Mouse (Mus musculus) G1E (cell line): Measurements from ENCODE around the gene Ephb1. TPM values are rescaled to one million over a fixed set of nuclear protein-coding genes. Genes with fewer than 3 reads are reported as not detected.

Experiments used
- ATAC-seq: 2 replicates; pipeline ENCODE4 v1.8.0; 2016; ENCODE audit warnings: mild to moderate bottlenecking; ENCODE audit not compliant: insufficient number of reproducible peaks, poor library complexity, low FRiP score, severe bottlenecking; ENCODE audit errors: extremely low read depth
- DNase-seq: peaks from one replicate; pipeline ENCODE4 v3.0.0; 2012; ENCODE audit warnings: low spot score
- H3K27me3 ChIP-seq: 2 replicates; pipeline ENCODE4 v1.6.1; 2012; ENCODE audit warnings: mild to moderate bottlenecking, low read length, inconsistent platforms; ENCODE audit not compliant: insufficient read depth
- H3K36me3 ChIP-seq: replicated peaks from 2 replicates; pipeline ENCODE3; 2012; ENCODE audit warnings: mild to moderate bottlenecking, inconsistent platforms
- H3K4me1 ChIP-seq: 2 replicates; pipeline ENCODE4 v1.6.1; 2012; ENCODE audit warnings: low read depth, low read length, inconsistent platforms, mixed read lengths; ENCODE audit not compliant: insufficient read depth
- H3K4me3 ChIP-seq: 2 replicates; pipeline ENCODE4 v1.5.1; 2012; ENCODE audit warnings: low read depth, mild to moderate bottlenecking, inconsistent platforms, low read length, moderate library complexity, mixed read lengths
- H3K9me3 ChIP-seq: replicated peaks from 2 replicates; pipeline ENCODE4 v1.6.1; 2012; ENCODE audit warnings: inconsistent platforms
- CTCF ChIP-seq: IDR thresholded peaks from 2 replicates; pipeline ENCODE4 v1.5.1; 2012; ENCODE audit warnings: low read depth, low read length, inconsistent platforms, mixed read lengths
- GATA1 ChIP-seq: IDR thresholded peaks from 2 replicates; pipeline ENCODE4 v1.6.1; 2012; ENCODE audit warnings: borderline replicate concordance, low read length, inconsistent platforms, mixed read lengths
- GATA2 ChIP-seq: IDR thresholded peaks from 2 replicates; pipeline ENCODE4 v1.6.1; 2012; ENCODE audit warnings: low read depth, low read length, inconsistent platforms, borderline replicate concordance
- POLR2AphosphoS5 ChIP-seq: IDR thresholded peaks from 2 replicates; pipeline ENCODE4 v1.6.1; 2012; ENCODE audit warnings: low read depth, low read length, inconsistent platforms; ENCODE audit not compliant: insufficient replicate concordance
- TAL1 ChIP-seq: conservative IDR thresholded peaks from 2 replicates; pipeline ENCODE4 v1.6.1; 2012; ENCODE audit warnings: low read depth, low read length, inconsistent platforms, mixed read lengths
- polyA plus RNA-seq: library from polyadenylated mRNA; stranded (reverse); fragments of >175 nt; gene quantifications from 2 replicates; pipeline ENCODE4 v1.2.3, GENCODE M21; 2012
- total RNA-seq, 2 experiments: library from RNA; stranded (forward) in 1 of 2; stranded (reverse) in 1 of 2; fragments of 200-1000 nt in 1 of 2; fragments of >200 nt in 1 of 2; fragmentation: Nextera tagmentation in 1 of 2; gene quantifications; 2 replicates each; pipeline ENCODE4 v1.2.3; 2014 to 2017

Gene Ephb1
- total and polyA plus RNA-seq, 3 experiments = 0.05 TPM; not detected in 2

GRCm38 (mm10) chr9:102353056-102353635, 1.3 kb downstream of the Ephb1 start:
- DNase-seq (no peak), ATAC-seq (no peak)
- Histone ChIP-seq H3K4me1 (no peaks in the 10 kb centered on the region), H3K9me3 (peaks cover 90% of the 10 kb centered on the region), H3K4me3 (no peak overlapping the region), H3K36me3 (no peaks in the 10 kb centered on the region), H3K27me3 (no peaks in the 10 kb centered on the region)
- TF ChIP-seq POLR2AphosphoS5 (no peak), GATA1 (no peak), GATA2 (no peak), TAL1 (no peak)

GRCm38 (mm10) chr9:102352186-102353055, 2.1 kb downstream of the Ephb1 start:
- H3K4me1 ChIP-seq = no peaks in the 10 kb centered on the region
- no peaks in the 10 kb centered on the region for H3K36me3 ChIP-seq
- no peaks in the 10 kb centered on the region for H3K27me3 ChIP-seq
- ATAC-seq (no peak), DNase-seq (no peak)
- TF ChIP-seq GATA1 (no peak), GATA2 (no peak), CTCF (no peak), TAL1 (no peak), POLR2AphosphoS5 (no peak)
- peaks cover 91% of the 10 kb centered on the region for H3K9me3 ChIP-seq
- no peak overlapping the region for H3K4me3 ChIP-seq

DNA sequence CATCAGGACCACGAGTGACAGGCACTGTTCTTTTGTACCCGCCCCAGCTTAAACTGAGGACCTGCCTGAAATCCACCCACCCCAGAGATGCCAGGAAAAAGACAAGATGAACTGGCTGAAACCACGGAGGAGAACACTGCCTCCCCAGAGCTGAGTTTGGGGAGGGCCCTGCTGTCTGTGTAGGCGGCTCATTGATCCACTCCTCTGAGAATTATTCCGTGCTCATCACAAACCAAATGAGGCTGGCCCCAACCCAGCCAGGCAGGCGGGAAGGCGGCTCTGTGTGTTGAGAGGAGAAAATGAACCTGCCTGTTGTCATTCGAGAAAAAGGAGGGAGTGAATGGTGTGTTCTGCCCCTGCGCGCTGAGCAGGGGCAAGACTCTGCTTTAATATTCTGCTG, 2.8 kb downstream of the Ephb1 start:
- Histone ChIP-seq H3K27me3 (no peaks in the 10 kb centered on the region), H3K4me1 (no peaks in the 10 kb centered on the region), H3K9me3 (peaks cover 91% of the 10 kb centered on the region), H3K4me3 (no peak overlapping the region), H3K36me3 (no peaks in the 10 kb centered on the region)
- ATAC-seq = no peak
- DNase-seq = no peak
- TF ChIP-seq CTCF (no peak), GATA1 (no peak)

DNA sequence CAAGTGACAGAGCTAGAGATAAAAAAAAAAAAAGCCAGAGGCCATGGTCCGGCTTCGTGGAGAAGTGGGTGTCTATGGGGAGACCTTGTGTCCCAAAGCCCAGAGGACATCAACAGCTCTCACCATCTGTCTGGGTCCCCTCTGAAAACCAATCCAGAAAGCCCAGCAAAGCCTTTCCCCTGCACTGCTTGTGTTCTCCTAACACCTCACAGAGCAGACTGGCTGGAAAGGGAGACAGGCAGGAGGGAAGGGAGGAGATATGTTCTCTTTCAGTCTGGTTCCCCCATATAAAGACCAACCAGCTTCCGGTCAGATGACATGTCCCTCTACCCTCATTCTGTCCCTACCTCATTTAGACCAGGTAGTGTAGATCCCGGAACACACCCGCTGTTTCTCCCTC, 3.3 kb downstream of the Ephb1 start:
- H3K4me1 ChIP-seq = no peaks in the 10 kb centered on the region
- ATAC-seq (no peak), DNase-seq (no peak)
- H3K36me3 ChIP-seq = no peaks in the 10 kb centered on the region
- H3K27me3 ChIP-seq = no peaks in the 10 kb centered on the region
- H3K4me3 ChIP-seq = no peak overlapping the region
- TF ChIP-seq GATA2 (no peak), CTCF (no peak), GATA1 (no peak), TAL1 (no peak), POLR2AphosphoS5 (no peak)
- H3K9me3 ChIP-seq = peaks cover 92% of the 10 kb centered on the region

- no peaks in the 10 kb centered on the region for H3K4me1 ChIP-seq
- TF ChIP-seq TAL1 (no peak), GATA1 (no peak)
- no peak overlapping the region for H3K4me3 ChIP-seq
- H3K36me3 ChIP-seq = no peaks in the 10 kb centered on the region
- ATAC-seq (no peak), DNase-seq (no peak)
- peaks cover 91% of the 10 kb centered on the region for H3K9me3 ChIP-seq
- no peaks in the 10 kb centered on the region for H3K27me3 ChIP-seq
Measured at GRCm38 (mm10) chr9:102350696-102351095, 3.8 kb downstream of the Ephb1 start.

DNA sequence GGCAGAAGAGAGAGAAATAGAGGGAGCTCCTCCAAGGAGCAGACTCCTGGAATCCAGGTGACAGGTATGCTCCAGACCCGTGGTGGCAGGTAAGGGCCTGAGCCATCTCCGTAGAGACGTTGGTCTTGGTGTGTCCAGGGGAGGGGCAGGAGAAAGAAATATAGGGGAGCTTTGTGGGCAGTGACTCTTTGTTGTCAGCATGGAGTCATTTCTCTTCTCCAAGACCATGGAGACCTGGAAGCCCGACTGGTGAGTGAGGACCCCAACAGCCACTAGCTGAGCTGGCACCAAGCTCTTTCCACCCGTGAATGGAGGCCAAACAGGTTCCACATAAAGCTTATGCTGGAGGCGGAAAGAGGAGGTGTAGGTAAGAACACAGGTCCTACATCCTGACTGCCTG, 4.4 kb downstream of the Ephb1 start:
- Histone ChIP-seq H3K9me3 (peaks cover 91% of the 10 kb centered on the region), H3K27me3 (no peaks in the 10 kb centered on the region), H3K4me1 (no peaks in the 10 kb centered on the region), H3K4me3 (no peak overlapping the region), H3K36me3 (no peaks in the 10 kb centered on the region)
- ATAC-seq (no peak), DNase-seq (no peak)
- TF ChIP-seq GATA1 (no peak), POLR2AphosphoS5 (no peak), GATA2 (no peak), CTCF (no peak), TAL1 (no peak)
